Mouse (Mus musculus) forelimb bud, embryonic 11.5 days (tissue): Measurements from ENCODE around the gene Srebf1.

Experiments
- DNase-seq: peaks from one replicate; pipeline ENCODE4 v3.0.0-alpha.2; 2012; ENCODE audit warnings: low read depth, low spot score

Srebf1 gene

GRCm38 (mm10) chr11:60208201-60208600 is 14.2 kb downstream of the Srebf1 start:
- no peak for DNase-seq

DNA sequence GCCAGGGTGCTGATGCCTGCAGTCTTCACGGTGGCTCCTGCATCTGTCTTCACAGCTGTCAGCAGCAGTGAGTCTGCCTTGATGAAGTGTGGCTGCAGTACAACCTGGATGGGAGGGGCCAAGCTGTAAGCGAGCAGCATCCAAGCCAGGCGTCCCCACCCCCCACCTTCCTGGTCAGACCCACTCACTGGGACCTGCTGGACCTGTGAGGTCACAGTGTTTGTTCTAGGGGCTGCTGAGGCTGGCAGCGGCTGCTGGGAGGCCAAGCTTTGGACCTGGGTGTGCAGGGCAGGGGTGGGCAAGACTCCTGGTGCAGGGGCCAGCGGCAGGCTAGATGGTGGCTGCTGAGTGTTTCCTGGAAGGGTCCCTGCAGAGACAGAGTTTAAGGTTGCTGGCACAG is 16.2 kb downstream of the Srebf1 start:
- DNase-seq = no peak

DNA sequence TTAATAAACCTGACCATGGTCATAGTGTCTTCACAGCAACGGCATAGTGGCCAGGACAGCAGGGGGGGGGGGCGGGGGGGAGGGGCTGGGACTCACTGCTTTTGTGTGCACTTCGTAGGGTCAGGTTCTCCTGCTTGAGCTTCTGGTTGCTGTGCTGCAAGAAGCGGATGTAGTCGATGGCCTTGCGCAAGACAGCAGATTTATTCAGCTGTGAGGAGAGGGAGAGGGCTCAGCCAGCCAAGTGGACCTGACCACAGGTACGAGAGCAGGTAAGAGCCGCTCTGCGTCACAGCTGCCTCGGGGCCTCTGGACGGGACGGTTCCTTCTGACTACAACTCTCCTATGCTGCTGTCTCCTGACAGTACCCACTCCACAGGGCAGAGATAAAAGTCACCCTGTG is 17.4 kb downstream of the Srebf1 start:
- DNase-seq = no peak

- DNase-seq = no peak
Measured at GRCm38 (mm10) chr11:60202710-60203638, 19.4 kb downstream of the Srebf1 start.

- no peak for DNase-seq
Measured at GRCm38 (mm10) chr11:60200384-60200783, 22.0 kb downstream of the Srebf1 start.

DNA sequence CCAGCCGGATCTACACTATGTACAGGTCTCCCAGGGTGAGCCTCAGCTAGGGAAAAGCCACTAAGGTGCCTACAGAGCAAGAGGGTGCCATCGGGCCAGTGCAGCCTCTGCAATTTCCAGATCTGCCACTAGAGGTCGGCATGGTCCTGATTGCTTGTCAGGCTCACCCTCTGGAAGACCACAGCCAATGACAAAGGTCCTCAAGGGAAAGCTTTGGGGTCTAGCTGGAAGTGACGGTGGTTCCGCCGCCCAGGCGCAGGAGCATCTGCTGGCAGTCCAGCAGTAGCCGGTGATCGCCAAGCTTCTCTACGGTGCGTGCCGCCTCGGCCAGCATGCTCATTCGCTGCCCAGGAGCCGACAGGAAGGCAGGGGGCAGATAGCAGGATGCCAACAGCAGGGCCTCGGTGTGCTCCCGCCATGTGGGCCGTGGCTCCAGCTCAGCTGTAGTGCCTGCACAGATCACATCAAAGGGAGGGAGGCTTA is 22.6 kb downstream of the Srebf1 start:
- peak; percentile 90 for DNase-seq

- DNase-seq = no peak
Measured at GRCm38 (mm10) chr11:60198651-60199050, 23.7 kb downstream of the Srebf1 start.

- DNase-seq = no peak
Measured at GRCm38 (mm10) chr11:60197998-60198619, 24.3 kb downstream of the Srebf1 start.

- no peak for DNase-seq
Measured at GRCm38 (mm10) chr11:60196344-60196743, 26.0 kb downstream of the Srebf1 start.

DNA sequence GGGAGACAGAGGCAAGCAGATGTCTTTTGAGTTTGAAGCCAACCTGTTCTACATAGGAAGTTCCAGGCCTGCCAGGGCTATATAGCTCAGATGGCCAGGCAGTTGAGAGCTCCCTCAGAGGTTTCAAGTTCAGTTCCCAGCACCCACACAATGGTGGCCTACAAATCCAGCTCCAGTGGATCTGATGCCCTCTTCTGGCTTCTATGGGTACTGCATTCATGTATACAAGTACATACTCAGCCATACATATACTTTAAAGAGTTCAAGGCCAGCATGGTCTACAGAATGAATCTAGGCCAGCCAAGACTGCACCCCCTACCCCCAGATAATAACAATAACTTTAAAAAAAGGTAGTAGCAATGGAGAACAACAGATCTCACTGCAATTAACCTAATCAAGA is 27.3 kb downstream of the Srebf1 start:
- DNase-seq = peak; percentile 57

GRCm38 (mm10) chr11:60193556-60193955 is 28.8 kb downstream of the Srebf1 start:
- DNase-seq = no peak

GRCm38 (mm10) chr11:60192534-60192933 is 29.8 kb downstream of the Srebf1 start:
- DNase-seq = no peak

DNA sequence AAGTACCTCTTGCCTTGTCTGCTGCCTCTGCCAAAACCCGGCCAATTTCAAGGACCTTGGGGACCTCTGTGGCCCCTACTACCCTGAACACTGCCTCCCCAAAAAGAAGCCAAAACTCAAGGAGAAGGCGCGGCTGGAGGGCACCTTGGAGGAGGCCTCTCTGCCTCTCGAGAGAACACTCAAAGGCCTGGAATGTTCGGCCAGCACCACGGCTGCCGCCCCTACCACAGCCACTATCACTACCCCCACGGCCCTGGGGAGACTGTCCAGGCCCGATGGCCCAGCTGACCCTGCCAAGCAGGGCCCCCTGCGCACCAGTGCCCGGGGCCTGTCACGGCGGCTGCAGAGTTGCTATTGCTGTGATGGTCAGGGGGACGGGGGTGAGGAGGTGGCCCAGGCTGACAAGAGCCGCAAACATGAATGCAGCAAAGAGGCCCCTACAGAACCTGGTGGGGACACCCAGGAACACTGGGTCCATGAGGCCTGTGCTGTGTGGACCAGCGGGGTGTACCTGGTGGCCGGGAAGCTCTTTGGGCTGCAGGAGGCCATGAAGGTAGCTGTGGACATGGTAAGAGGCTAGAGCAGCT is 32.2 kb downstream of the Srebf1 start:
- no peak for DNase-seq

DNA sequence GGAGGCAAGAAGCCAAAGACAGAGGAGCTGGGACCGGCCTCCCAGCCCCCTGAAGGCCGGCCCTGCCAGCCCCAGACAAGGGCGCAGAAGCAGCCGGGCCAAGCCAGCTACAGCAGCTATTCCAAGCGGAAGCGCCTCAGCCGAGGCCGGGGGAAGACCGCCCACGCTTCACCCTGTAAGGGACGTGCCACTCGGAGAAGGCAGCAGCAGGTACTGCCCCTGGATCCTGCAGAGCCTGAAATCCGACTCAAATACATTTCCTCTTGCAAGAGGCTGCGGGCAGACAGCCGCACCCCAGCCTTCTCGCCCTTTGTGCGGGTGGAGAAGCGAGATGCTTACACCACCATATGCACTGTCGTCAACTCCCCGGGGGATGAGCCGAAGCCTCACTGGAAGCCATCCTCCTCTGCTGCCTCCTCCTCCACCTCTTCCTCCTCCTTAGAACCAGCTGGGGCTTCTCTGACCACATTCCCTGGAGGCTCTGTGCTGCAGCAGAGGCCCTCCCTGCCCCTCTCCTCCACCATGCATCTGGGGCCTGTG is 32.8 kb downstream of the Srebf1 start:
- DNase-seq = no peak

DNA sequence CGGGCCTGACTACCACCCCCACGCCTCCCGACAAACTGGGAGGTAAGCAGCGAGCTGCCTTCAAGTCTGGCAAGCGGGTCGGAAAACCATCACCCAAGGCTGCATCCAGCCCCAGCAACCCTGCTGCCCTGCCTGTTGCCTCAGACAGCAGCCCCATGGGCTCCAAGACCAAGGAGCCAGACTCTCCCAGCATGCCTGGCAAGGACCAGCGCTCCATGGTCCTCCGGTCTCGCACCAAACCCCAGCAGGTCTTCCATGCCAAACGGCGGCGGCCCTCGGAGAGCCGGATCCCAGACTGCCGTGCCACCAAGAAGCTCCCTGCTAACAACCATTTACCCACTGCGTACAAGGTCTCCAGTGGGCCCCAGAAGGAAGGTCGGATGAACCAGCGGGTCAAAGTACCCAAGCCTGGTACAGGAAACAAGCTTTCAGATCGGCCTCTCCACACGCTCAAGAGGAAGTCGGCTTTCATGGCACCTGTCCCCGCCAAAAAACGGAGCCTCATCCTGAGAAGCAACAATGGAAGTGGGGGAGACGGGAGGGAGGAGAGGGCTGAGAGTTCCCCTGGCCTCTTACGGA is 34.0 kb downstream of the Srebf1 start:
- DNase-seq = no peak

DNA sequence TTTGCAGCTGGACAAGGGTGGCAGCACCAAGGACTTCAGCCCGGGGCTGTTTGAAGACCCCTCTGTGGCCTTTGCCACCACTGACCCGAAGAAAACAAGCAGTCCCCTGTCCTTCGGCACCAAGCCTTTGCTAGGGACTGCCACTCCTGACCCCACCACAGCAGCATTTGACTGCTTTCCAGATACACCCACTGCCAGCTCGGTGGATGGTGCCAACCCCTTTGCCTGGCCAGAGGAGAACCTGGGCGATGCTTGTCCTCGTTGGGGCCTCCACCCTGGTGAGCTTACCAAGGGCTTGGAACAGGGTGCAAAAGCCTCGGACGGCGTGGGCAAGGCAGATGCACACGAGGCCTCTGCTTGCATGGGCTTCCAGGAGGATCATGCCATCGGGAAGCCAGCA is 35.3 kb downstream of the Srebf1 start:
- no peak for DNase-seq

DNA sequence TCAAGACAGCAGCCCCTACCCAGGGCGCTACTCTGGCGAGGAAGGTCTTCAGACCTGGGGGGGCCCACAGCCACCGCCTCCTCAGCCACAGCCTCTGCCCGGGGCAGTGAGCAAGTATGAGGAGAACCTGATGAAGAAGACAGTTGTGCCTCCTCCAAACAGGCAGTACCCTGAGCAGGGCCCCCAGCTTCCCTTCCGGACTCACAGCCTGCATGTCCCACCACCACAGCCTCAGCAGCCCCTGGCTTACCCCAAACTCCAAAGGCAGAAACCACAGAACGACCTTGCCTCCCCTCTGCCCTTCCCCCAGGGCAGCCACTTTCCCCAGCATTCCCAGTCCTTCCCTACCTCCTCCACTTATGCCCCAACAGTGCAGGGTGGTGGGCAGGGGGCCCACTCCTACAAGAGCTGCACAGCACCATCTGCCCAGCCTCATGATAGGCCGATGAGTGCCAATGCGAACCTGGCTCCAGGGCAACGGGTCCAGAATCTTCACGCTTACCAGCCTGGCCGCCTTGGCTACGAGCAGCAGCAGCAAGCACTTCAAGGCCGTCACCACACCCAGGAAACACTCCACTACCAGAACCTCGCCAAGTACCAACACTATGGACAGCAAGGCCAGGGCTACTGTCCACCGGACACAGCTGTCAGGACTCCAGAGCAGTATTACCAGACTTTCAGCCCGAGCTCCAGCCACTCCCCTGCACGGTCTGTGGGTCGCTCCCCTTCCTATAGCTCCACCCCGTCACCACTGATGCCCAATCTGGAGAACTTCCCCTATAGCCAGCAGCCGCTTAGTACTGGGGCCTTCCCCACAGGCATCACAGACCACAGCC is 36.8 kb downstream of the Srebf1 start:
- no peak for DNase-seq

GRCm38 (mm10) chr11:60184346-60185325 is 37.7 kb downstream of the Srebf1 start:
- no peak for DNase-seq

GRCm38 (mm10) chr11:60182741-60183140 is 39.6 kb downstream of the Srebf1 start:
- no peak for DNase-seq
